Mouse (Mus musculus) MEL (cell line): ENCODE data around the gene Prss41. TPM values are rescaled to one million over a fixed set of nuclear protein-coding genes. Genes with fewer than 3 reads are reported as not detected.
A peak's percentile ranks its signal among the peaks of the same experiment; 100 is the strongest.

ENCODE experiments used
- DNase-seq: peaks from one replicate; pipeline ENCODE4 v3.0.0; 2011; ENCODE audit warnings: low read depth, low spot score
- H3K27ac ChIP-seq: 2 replicates; pipeline ENCODE4 v1.5.1; 2012; ENCODE audit warnings: low read depth, mild to moderate bottlenecking, control low read depth, low read length, moderate library complexity; ENCODE audit not compliant: control insufficient read depth
- H3K27me3 ChIP-seq, 2 experiments: fragments of 150-350 bp in 1 of 2; sonication (generic) in 1 of 2; 2 replicates each; pipeline ENCODE4 v1.6.1; 2012; ENCODE audit warnings: low read length in 2 of 2, mild to moderate bottlenecking in 2 of 2, improper control_type of control experiment in 1 of 2, moderate library complexity in 1 of 2; ENCODE audit not compliant: insufficient read depth in 2 of 2, control insufficient read depth in 1 of 2
- H3K36me3 ChIP-seq, 2 experiments: 2 replicates each; pipeline ENCODE4 v1.6.1; 2012 to 2014; ENCODE audit warnings: low read length in 2 of 2, improper control_type of control experiment in 1 of 2, inconsistent platforms in 1 of 2, mild to moderate bottlenecking in 1 of 2; ENCODE audit not compliant: insufficient read depth in 2 of 2, control insufficient read depth in 1 of 2
- H3K4me1 ChIP-seq, 2 experiments: fragments of 150-350 bp in 1 of 2; sonication (generic) in 1 of 2; 2 replicates each; pipeline ENCODE4 v1.6.1; 2012; ENCODE audit warnings: low read length in 2 of 2, improper control_type of control experiment in 1 of 2, mild to moderate bottlenecking in 1 of 2; ENCODE audit not compliant: insufficient read depth in 2 of 2, control insufficient read depth in 1 of 2
- H3K4me3 ChIP-seq, 2 experiments: fragments of 150-350 bp in 1 of 2; sonication (generic) in 1 of 2; 2 replicates each; pipeline ENCODE4 v1.5.1; 2012; ENCODE audit warnings: low read depth in 2 of 2, low read length in 2 of 2, mild to moderate bottlenecking in 2 of 2, moderate library complexity in 2 of 2, control low read depth in 1 of 2, improper control_type of control experiment in 1 of 2; ENCODE audit not compliant: control insufficient read depth in 1 of 2, insufficient read depth in 1 of 2
- H3K79me2 ChIP-seq: 2 replicates; pipeline ENCODE4 v1.6.1; 2012; ENCODE audit warnings: mild to moderate bottlenecking, low read length, moderate library complexity; ENCODE audit not compliant: control insufficient read depth, poor library complexity, insufficient read depth
- H3K9ac ChIP-seq: 2 replicates; pipeline ENCODE4 v1.6.1; 2012; ENCODE audit warnings: low read depth, mild to moderate bottlenecking, control low read depth, low read length, moderate library complexity; ENCODE audit not compliant: control insufficient read depth, poor library complexity, severe bottlenecking
- H3K9me3 ChIP-seq: fragments of 150-350 bp; sonication (generic); replicated peaks from 2 replicates; pipeline ENCODE4 v1.6.1; 2012; ENCODE audit warnings: mild to moderate bottlenecking, low read length, improper control_type of control experiment, moderate library complexity; ENCODE audit not compliant: insufficient read depth
- BHLHE40 ChIP-seq: IDR thresholded peaks from 2 replicates; pipeline ENCODE4 v1.6.1; 2012; ENCODE audit warnings: low read depth, mild to moderate bottlenecking, inconsistent platforms, low read length, improper control_type of control experiment, borderline replicate concordance
- CHD2 ChIP-seq: IDR thresholded peaks from 2 replicates; pipeline ENCODE4 v1.6.1; 2011; ENCODE audit warnings: low read length, improper control_type of control experiment
- CTCF ChIP-seq, 3 experiments: IDR thresholded peaks in 2 of 3; conservative IDR thresholded peaks in 1 of 3; 2 replicates each; pipeline ENCODE4 v1.5.1; 2011 to 2012; ENCODE audit warnings: low read length in 3 of 3, low read depth in 2 of 3, mild to moderate bottlenecking in 2 of 3, improper control_type of control experiment in 1 of 3, inconsistent platforms in 1 of 3, mixed read lengths in 1 of 3, moderate library complexity in 1 of 3; ENCODE audit not compliant: control insufficient read depth in 1 of 3, insufficient read depth in 1 of 3, poor library complexity in 1 of 3, severe bottlenecking in 1 of 3
- ELF1 ChIP-seq: IDR thresholded peaks from 2 replicates; pipeline ENCODE4 v1.6.1; 2014; ENCODE audit warnings: low read depth, mild to moderate bottlenecking, inconsistent platforms, low read length, improper control_type of control experiment, moderate library complexity
- ETS1 ChIP-seq: IDR thresholded peaks from 2 replicates; pipeline ENCODE4 v1.6.1; 2012; ENCODE audit warnings: low read depth, mild to moderate bottlenecking, inconsistent platforms, low read length, improper control_type of control experiment, moderate library complexity
- GABPA ChIP-seq: IDR thresholded peaks from 2 replicates; pipeline ENCODE4 v1.6.1; 2012; ENCODE audit warnings: low read depth, mild to moderate bottlenecking, inconsistent platforms, low read length, improper control_type of control experiment, moderate library complexity
- HCFC1 ChIP-seq: IDR thresholded peaks from 2 replicates; pipeline ENCODE4 v1.6.1; 2012; ENCODE audit warnings: low read depth, mild to moderate bottlenecking, inconsistent platforms, low read length, improper control_type of control experiment, moderate library complexity
- JUND ChIP-seq: IDR thresholded peaks from 2 replicates; pipeline ENCODE4 v1.6.1; 2011; ENCODE audit warnings: low read depth, mild to moderate bottlenecking, improper control_type of control experiment, low read length
- KAT2A ChIP-seq: conservative IDR thresholded peaks from 2 replicates; pipeline ENCODE4 v1.6.1; 2012; ENCODE audit warnings: low read depth, low read length, improper control_type of control experiment, inconsistent platforms
- MAFK ChIP-seq: IDR thresholded peaks from 2 replicates; pipeline ENCODE4 v1.6.1; 2011; ENCODE audit warnings: low read depth, mild to moderate bottlenecking, low read length, improper control_type of control experiment, borderline replicate concordance
- MAX ChIP-seq: IDR thresholded peaks from 2 replicates; pipeline ENCODE4 v1.6.1; 2011; ENCODE audit warnings: low read length, improper control_type of control experiment
- MAZ ChIP-seq: IDR thresholded peaks from 2 replicates; pipeline ENCODE4 v1.6.1; 2012; ENCODE audit warnings: low read depth, mild to moderate bottlenecking, inconsistent platforms, low read length, improper control_type of control experiment
- MXI1 ChIP-seq: IDR thresholded peaks from 2 replicates; pipeline ENCODE4 v1.6.1; 2011; ENCODE audit warnings: mild to moderate bottlenecking, low read depth, low read length, improper control_type of control experiment
- MYC ChIP-seq: IDR thresholded peaks from 2 replicates; pipeline ENCODE4 v1.6.1; 2011; ENCODE audit warnings: low read depth, mild to moderate bottlenecking, low read length, improper control_type of control experiment, moderate library complexity
- NELFE ChIP-seq: IDR thresholded peaks from 2 replicates; pipeline ENCODE4 v1.6.1; 2011; ENCODE audit warnings: low read depth, low read length, improper control_type of control experiment
- NRF1 ChIP-seq: IDR thresholded peaks from 2 replicates; pipeline ENCODE4 v1.6.1; 2014; ENCODE audit warnings: low read depth, mild to moderate bottlenecking, inconsistent platforms, low read length, improper control_type of control experiment, moderate library complexity; ENCODE audit not compliant: poor library complexity, insufficient read depth, severe bottlenecking
- POLR2A ChIP-seq, 2 experiments: IDR thresholded peaks; 2 replicates each; pipeline ENCODE4 v1.6.1; 2011 to 2012; ENCODE audit warnings: low read length in 2 of 2, mild to moderate bottlenecking in 2 of 2, control low read depth in 1 of 2, improper control_type of control experiment in 1 of 2, low read depth in 1 of 2, moderate library complexity in 1 of 2; ENCODE audit not compliant: control insufficient read depth in 1 of 2, insufficient read depth in 1 of 2, poor library complexity in 1 of 2
- POLR2AphosphoS2 ChIP-seq: IDR thresholded peaks from 2 replicates; pipeline ENCODE4 v1.6.1; 2011; ENCODE audit warnings: low read length, improper control_type of control experiment
- RAD21 ChIP-seq: IDR thresholded peaks from 2 replicates; pipeline ENCODE4 v1.6.1; 2011; ENCODE audit warnings: mild to moderate bottlenecking, low read depth, low read length, improper control_type of control experiment
- SIN3A ChIP-seq: IDR thresholded peaks from 2 replicates; pipeline ENCODE4 v1.6.1; 2012; ENCODE audit warnings: low read length, improper control_type of control experiment, inconsistent platforms
- SMC3 ChIP-seq: IDR thresholded peaks from 2 replicates; pipeline ENCODE4 v1.6.1; 2011; ENCODE audit warnings: low read depth, low read length, improper control_type of control experiment
- TAL1 ChIP-seq: IDR thresholded peaks from 2 replicates; pipeline ENCODE4 v1.6.1; 2012; ENCODE audit warnings: mild to moderate bottlenecking, inconsistent platforms, low read length, moderate library complexity, mixed read lengths
- TBP ChIP-seq: IDR thresholded peaks from 2 replicates; pipeline ENCODE4 v1.8.0; 2011; ENCODE audit warnings: low read depth, low read length, improper control_type of control experiment
- TCF12 ChIP-seq: IDR thresholded peaks from 2 replicates; pipeline ENCODE4 v1.6.1; 2014; ENCODE audit warnings: low read depth, mild to moderate bottlenecking, inconsistent platforms, low read length, improper control_type of control experiment, moderate library complexity
- USF1 ChIP-seq: IDR thresholded peaks from 2 replicates; pipeline ENCODE4 v1.6.1; 2014; ENCODE audit warnings: low read depth, mild to moderate bottlenecking, inconsistent platforms, low read length, improper control_type of control experiment, moderate library complexity
- ZC3H11A ChIP-seq: IDR thresholded peaks from 2 replicates; pipeline ENCODE4 v1.6.1; 2012; ENCODE audit warnings: low read depth, mild to moderate bottlenecking, inconsistent platforms, low read length, improper control_type of control experiment
- ZMIZ1 ChIP-seq: IDR thresholded peaks from 2 replicates; pipeline ENCODE4 v1.6.1; 2012; ENCODE audit warnings: low read depth, mild to moderate bottlenecking, inconsistent platforms, low read length, improper control_type of control experiment, moderate library complexity
- ZNF384 ChIP-seq: IDR thresholded peaks from 2 replicates; pipeline ENCODE4 v1.6.1; 2012; ENCODE audit warnings: low read depth, mild to moderate bottlenecking, inconsistent platforms, low read length, improper control_type of control experiment
- polyA plus RNA-seq, 2 experiments: library from polyadenylated mRNA; stranded (reverse) in 1 of 2; unstranded in 1 of 2; fragments of >175 nt in 1 of 2; fragments of >200 nt in 1 of 2; gene quantifications; 2 replicates each; pipeline versions ENCODE4 v1.2.1 to v1.2.4; 2012; ENCODE audit warnings: low replicate concordance in 2 of 2, low read depth in 1 of 2; ENCODE audit not compliant: insufficient read length in 2 of 2, insufficient read depth in 1 of 2, missing spikeins in 1 of 2
- total RNA-seq: library from RNA; depleted of rRNA; stranded (reverse); fragments of 300-350 nt; gene quantifications from 2 replicates; pipeline ENCODE4 v1.2.3, GENCODE M21; 2012

The Prss41 gene
- total and polyA plus RNA-seq, 3 experiments = 3.4 to 12.8 TPM; not detected in 1

- H3K27me3 ChIP-seq = no peaks in the 10 kb centered on the region
- H3K4me3 ChIP-seq = peak overlapping the region; percentile 85 to 92
- H3K9ac ChIP-seq = peak overlapping the region; percentile 99
- TF ChIP-seq NELFE = no peak
- no peak for TF ChIP-seq RAD21
- peak; percentile 67 for TF ChIP-seq MAX
- TF ChIP-seq BHLHE40 = peak; percentile 41; the same call in 1 of the 2 replicates
- peak; percentile 60; the same call in 1 of the 2 replicates for TF ChIP-seq NRF1
- peak; percentile 4; the same call in 1 of the 2 replicates for TF ChIP-seq MYC
- TF ChIP-seq SIN3A = peak; percentile 2; the same call in 1 of the 2 replicates
- TF ChIP-seq CHD2 = peak; percentile 78
- peak; percentile 87 for DNase-seq
- H3K4me1 ChIP-seq = peaks cover 4 to 5% of the 10 kb centered on the region in 2 experiments; a peak in 3 of 4 replicates
- peaks cover 9 to 20% of the 10 kb centered on the region in 2 experiments for H3K36me3 ChIP-seq
- H3K79me2 ChIP-seq = peaks cover 53% of the 10 kb centered on the region
- H3K27ac ChIP-seq = peak overlapping the region; percentile 70
- H3K9me3 ChIP-seq = no peaks in the 10 kb centered on the region
Measured at GRCm38 (mm10) chr17:23803366-23804041, 40.5 kb downstream of the Prss41 start.

- no peak for TF ChIP-seq GABPA
- peak; percentile 86 for TF ChIP-seq NELFE
- peak; percentile 88 for TF ChIP-seq MAZ
- peak; percentile 41 for TF ChIP-seq MXI1
- peak; percentile 90 for TF ChIP-seq MYC
- no peak for TF ChIP-seq USF1
- peak; percentile 72; the same call in 1 of the 2 replicates for TF ChIP-seq ZMIZ1
- no peak for TF ChIP-seq SMC3
- TF ChIP-seq BHLHE40 = no peak
- TF ChIP-seq TAL1 = no peak
- no peak for TF ChIP-seq JUND
- peak; percentile 32; the same call in 1 of the 2 replicates for TF ChIP-seq TCF12
- peak; percentile 68 for TF ChIP-seq ELF1
- peak in 1 of 3 experiments; percentile 4; a peak in 1 of 6 replicates for TF ChIP-seq CTCF (IDR thresholded peaks at IDR 0.05 in 2 of 3, conservative IDR thresholded peaks at IDR 0.05 in 1 of 3; ENCODE audit: control insufficient read depth in 1 of 3, insufficient read depth in 1 of 3, low read depth in 2 of 3, low read length in 3 of 3, poor library complexity in 1 of 3, severe bottlenecking in 1 of 3)
- peak; percentile 27; the same call in 1 of the 2 replicates for TF ChIP-seq ETS1
- peak; percentile 55 for TF ChIP-seq CHD2
- TF ChIP-seq KAT2A = peak; percentile 83
- TF ChIP-seq NRF1 = peak; percentile 70
- TF ChIP-seq MAFK = no peak
- peak; percentile 97 for TF ChIP-seq ZNF384
- 0 out of 2 replicates have a peak, but pooled peaks have one; percentile 14 for TF ChIP-seq ZC3H11A
- TF ChIP-seq MAX = peak; percentile 59; the same call in 1 of the 2 replicates
- TF ChIP-seq SIN3A = peak; percentile 82
- peak; percentile 80 for TF ChIP-seq TBP
- peak; percentile 82 for TF ChIP-seq POLR2AphosphoS2
- peak; percentile 76 to 91; a peak in 3 of 4 replicates for TF ChIP-seq POLR2A (IDR thresholded peaks at IDR 0.05; ENCODE audit: control insufficient read depth in 1 of 2, insufficient read depth in 1 of 2, low read depth in 1 of 2, low read length in 2 of 2, poor library complexity in 1 of 2)
- TF ChIP-seq HCFC1 = peak; percentile 94
Measured at GRCm38 (mm10) chr17:23802746-23803365, 41.1 kb downstream of the Prss41 start.

More at GRCm38 (mm10) chr17:23802746-23803365, 41.1 kb downstream of the Prss41 start:
- peak overlapping the region; percentile 94 for H3K27ac ChIP-seq
- peak overlapping the region; percentile 99 for H3K9ac ChIP-seq
- H3K9me3 ChIP-seq = no peaks in the 10 kb centered on the region
- peaks cover 4 to 20% of the 10 kb centered on the region in 2 experiments for H3K36me3 ChIP-seq
- peak overlapping the region; percentile 85 to 92 for H3K4me3 ChIP-seq
- peak; percentile 99 for DNase-seq
- peaks cover 4 to 5% of the 10 kb centered on the region in 2 experiments; a peak in 3 of 4 replicates for H3K4me1 ChIP-seq
- no peaks in the 10 kb centered on the region for H3K27me3 ChIP-seq
- peaks cover 50% of the 10 kb centered on the region for H3K79me2 ChIP-seq
